Mouse (Mus musculus): ENCODE measurements around the gene Med11. TPM values are rescaled to one million over a fixed set of nuclear protein-coding genes. Genes with fewer than 3 reads are reported as not detected.
"Not testable (repeated sequence)": the region's sequence is repeated elsewhere in the genome, so short reads cannot be mapped to it uniquely, and the experiment has no call there.

The Med11 gene
- 1 to 10 TPM; 6.2 to 6.5 TPM for total RNA-seq (2021)
- long read RNA-seq, experiment 1, partial matches to known transcripts, result 0 of 1 reads
- long read RNA-seq, experiment 1, other reads (novel, unspliced or antisense), result 0 of 1 reads
- long read RNA-seq, experiment 2, partial matches to known transcripts, result 0 of 4 reads
- long read RNA-seq, experiment 2, other reads (novel, unspliced or antisense), result 2 of 4 reads

GRCm38 (mm10) chr11:70451797-70452498, at the start of gene Med11:
Gene Med11, plus strand, starts transcription at chr11:70451919.
- intact Hi-C loops (cut with DNase I; ENCODE audit: low total_unique reads), result loop anchor here (10.0 kb wide), 1 partner anchor 153 kb away; no protein-coding TSS in a partner anchor
- DNase-seq, result peak; percentile 97

DNA sequence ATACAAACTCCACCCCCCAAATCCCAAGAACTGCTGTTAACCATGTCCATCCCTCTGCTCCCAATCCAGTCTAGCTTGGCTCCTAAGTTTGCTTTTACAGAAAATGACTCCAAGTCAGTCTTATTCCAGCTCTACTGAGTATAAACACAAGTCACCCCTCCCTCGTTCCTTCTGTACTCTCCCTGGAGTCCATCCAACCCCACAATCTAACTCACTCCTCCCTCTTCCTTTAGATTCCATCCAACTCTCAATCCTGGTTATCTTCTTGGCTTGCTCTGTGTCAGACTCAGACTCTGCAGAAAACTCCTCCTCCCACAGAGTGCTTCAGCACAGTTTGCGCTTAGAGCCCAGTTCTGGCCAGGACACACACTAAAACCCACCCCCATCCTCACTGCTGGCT, 48.1 kb upstream of the Med11 start:
- no peak for DNase-seq
- intact Hi-C loops (cut with DNase I; ENCODE audit: low total_unique reads), result no loop called here

DNA sequence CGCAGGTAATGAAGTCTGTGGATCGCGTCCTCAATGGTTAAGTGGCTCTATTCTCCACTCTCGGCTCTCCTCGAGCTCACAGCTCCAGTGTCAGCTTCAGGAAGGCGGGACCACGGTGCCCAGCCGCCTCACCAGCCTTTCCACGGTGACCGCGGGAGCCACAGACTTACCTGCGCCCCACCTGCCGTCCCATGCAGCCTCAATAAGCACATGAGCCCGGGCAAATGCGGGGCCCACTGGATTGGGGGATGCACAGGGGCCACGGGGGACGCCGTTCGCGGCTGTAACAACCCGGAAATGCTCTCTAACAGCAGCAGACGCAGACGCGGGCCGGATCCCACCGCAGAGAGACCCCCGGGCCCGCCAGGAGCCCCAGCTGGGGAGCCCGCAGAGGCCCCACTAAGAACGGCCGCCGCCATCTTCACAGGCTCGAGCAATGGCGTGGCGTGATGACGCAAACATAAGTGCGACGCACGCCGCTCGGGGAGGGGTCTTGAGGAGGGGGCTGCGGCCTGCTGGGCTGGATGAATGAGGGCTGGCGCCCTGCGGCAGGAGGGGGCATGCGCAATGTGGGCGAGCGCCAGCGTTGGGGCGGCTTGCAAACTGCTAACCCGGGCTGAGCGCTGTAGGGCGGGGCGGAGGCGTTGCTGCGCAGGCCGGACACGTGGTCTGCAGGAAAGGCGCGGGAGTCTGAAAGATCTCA, 42.0 kb upstream of the Med11 start, which contains the start of gene Pelp1:
Gene Pelp1 (minus strand): TSS at position 438 of the 703 bp plus-strand sequence.
- peak; percentile 84 for DNase-seq
- intact Hi-C loops (cut with DNase I; ENCODE audit: low total_unique reads), result no loop called here

DNA sequence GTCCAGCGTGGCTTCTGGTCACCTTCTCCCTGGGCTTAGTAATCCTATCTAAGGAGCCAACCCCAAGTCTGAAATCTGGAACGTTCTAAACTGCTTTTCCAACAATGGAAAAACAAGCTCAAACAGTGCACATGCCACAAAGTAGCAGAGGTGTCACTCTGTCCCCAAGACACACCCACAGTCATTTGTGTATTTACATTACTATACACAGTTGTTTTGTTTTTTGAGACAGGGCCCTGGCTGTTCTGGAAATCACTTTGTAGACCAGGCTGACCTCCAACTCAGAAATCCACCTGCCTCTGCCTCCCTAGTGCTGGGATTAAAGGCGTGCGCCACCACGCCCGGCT, 41.4 kb upstream of the Med11 start:
- intact Hi-C loops (cut with DNase I; ENCODE audit: low total_unique reads), result no loop called here
- no peak for DNase-seq

DNA sequence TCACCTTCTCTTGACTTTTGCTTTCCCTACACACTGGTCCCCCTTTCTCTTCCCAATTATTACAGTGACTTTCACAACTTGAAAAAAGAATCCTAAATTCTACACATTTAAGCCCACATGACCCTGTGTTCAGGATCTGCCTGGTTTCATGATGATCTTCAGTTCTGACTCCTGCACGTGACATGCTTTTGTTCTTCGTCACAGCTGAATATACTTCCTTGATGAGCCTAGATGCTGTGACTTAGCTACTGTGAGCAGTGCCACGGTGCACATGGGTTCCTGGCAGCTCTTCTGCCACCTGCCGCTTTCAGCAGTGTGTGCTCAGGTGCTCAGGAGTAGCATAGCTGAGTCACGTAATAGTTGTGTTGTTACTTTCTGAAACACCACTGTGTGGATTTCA, 39.1 kb upstream of the Med11 start:
- intact Hi-C loops (cut with DNase I; ENCODE audit: low total_unique reads), result no loop called here
- no peak for DNase-seq

- intact Hi-C loops (cut with DNase I; ENCODE audit: low total_unique reads), result no loop called here
- DNase-seq, result peak; percentile 56
These were observed 37.8 kb upstream of the Med11 start for GRCm38 (mm10) chr11:70413961-70414360.

- no peak for DNase-seq
- intact Hi-C loops (cut with DNase I; ENCODE audit: low total_unique reads), result no loop called here
These were observed 33.5 kb upstream of the Med11 start for GRCm38 (mm10) chr11:70418199-70418598.

GRCm38 (mm10) chr11:70419486-70419885, 32.2 kb upstream of the Med11 start:
- no peak for DNase-seq
- intact Hi-C loops (cut with DNase I; ENCODE audit: low total_unique reads), result no loop called here

DNA sequence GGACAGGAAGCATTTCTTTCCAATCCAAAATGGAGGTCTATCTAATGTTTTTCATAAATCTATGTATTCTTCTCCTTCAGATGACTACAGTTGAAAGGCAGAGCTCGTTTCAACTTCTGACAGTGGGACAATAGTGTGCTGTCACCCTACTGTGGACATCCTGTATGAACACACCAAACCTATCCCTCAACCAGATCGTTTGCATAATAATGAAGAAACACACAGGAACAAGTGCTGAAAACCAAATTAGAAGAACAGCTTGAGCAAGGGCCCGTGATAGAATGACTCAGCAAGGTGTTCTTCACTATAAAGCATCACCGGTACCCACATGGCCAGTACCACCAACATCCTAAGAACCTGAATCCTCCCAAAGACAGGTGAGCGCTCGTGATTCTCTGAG, 25.1 kb upstream of the Med11 start:
- intact Hi-C loops (cut with DNase I; ENCODE audit: low total_unique reads); DNase-seq: not testable (repeated sequence)

- no peak for DNase-seq
- intact Hi-C loops (cut with DNase I; ENCODE audit: low total_unique reads), result loop anchor here (10.0 kb wide), 1 partner anchor 183 kb away; the partner anchor contains the start of genes 4930544D05Rik and Chrne
These were observed 20.1 kb upstream of the Med11 start for GRCm38 (mm10) chr11:70431574-70431973.

DNA sequence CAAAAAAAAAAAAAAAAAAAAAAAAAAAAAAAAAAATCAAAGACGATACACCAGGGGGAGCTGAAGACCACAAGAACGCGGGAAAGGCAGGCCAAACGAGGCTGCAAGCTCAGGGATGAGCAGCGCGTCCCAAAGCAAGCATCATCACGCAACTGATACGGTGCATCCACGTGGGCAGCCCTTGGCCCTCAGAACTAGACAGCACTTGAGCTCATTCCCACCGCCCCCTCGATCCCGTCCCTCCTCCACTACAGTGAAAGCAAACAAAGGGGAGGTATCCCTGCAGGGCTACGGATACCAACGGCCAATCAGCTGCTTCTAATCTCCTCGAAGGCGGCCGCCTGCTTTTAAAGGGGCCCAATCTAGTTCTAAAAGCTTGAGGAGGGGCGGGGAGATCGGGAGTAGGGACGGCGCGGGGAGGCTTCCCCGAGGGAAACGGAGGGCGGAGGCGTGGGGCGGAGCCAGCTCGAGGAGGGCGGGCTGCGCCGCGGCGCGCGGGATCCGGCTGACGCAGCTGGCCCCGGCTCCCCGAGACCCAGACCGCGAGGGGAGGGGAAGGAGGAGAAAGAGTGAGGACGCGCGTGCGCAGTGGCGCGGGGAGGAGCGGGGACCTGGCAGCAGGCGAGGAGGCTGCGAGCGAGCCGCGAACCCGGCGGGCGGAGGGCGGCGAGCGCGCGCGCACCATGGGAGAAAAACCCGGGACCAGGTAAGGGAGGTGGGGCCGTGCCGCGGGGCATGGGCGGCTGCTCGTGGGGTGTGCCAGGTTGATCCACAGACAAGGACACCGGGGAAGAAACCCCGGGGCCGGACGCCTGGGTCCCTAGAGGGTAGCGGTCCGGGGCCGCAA, 19.4 kb upstream of the Med11 start, which contains the start of gene Arrb2:
Gene Arrb2 (plus strand): TSS at position 588 of the 847 bp plus-strand sequence.
- peak; percentile 99 for DNase-seq
- intact Hi-C loops (cut with DNase I; ENCODE audit: low total_unique reads), result loop anchor here (10.0 kb wide), 1 partner anchor 183 kb away; the partner anchor contains the start of genes 4930544D05Rik and Chrne

- no peak for DNase-seq
These were observed 18.7 kb upstream of the Med11 start for GRCm38 (mm10) chr11:70432895-70433568.

DNA sequence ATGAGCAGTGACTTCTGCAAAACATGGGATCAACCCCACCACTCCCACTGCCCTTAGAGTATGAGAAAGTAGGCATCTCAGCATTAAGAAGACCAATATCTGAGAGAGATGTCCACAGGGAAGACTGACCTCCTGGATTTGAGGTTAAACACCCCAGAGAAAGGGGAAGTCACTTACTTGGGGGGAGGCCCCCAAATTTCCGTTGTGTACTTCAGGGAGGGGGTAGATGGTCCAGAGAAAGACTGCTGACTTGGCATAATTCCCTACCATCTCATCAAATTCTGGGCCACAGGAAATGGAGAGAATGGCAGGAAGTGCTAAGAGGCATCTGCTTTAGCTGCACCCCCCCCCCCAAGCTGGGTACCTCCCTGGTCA, 18.2 kb upstream of the Med11 start:
- DNase-seq, result no peak
- intact Hi-C loops (cut with DNase I; ENCODE audit: low total_unique reads), result loop anchor here (10.0 kb wide), 1 partner anchor 181 kb away; the partner anchor contains the start of genes 4930544D05Rik and Chrne

More at GRCm38 (mm10) chr11:70432895-70433568, 18.7 kb upstream of the Med11 start:
- intact Hi-C loops (cut with DNase I; ENCODE audit: low total_unique reads), result loop anchor here (10.0 kb wide), 1 partner anchor 182 kb away; the partner anchor contains the start of genes 4930544D05Rik and Chrne

DNA sequence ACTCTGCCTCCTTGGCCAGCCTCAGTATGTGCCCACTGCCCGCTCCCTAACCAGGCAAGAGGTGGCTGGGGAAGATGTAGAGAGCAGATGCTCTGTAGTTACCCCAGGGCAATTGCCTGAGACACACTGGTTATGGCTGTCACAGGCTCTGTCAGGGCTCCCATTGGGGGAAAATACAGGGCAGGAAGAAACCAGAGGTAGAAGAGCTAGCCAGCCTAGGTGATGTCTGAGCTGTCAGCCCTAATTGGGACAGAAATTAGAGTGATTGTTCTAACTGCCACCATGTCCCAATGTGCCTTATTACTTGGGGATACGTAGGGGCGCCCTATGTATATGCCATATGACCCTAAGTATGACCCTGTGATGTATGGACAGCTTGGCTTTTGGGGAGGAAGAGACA, 17.8 kb upstream of the Med11 start:
- intact Hi-C loops (cut with DNase I; ENCODE audit: low total_unique reads), result loop anchor here (10.0 kb wide), 1 partner anchor 181 kb away; the partner anchor contains the start of genes 4930544D05Rik and Chrne
- DNase-seq, result no peak

DNA sequence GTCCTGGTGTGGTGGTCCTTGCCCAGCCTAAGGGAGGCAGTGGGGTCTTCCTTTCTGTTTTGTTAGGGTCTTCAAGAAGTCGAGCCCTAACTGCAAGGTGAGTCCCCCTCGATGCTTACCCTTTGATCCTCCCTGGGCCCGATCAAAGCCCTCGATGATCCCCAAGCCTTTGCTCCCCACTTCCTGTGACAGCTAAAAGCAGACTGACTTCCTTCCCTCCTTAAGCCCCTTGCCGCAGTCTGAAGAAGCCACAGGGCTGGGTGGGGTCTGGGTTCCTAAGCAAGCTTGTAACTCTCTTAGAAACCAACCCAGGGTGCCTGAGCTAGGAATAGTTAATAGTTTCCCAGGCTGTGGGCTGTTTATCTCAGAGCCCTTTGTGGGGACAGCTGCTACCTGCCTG, 16.2 kb upstream of the Med11 start:
- DNase-seq, result no peak
- intact Hi-C loops (cut with DNase I; ENCODE audit: low total_unique reads), result loop anchor here (5.0 to 10.0 kb wide), 2 partner anchors 72 to 179 kb away; partner anchors contain the start of genes 4930544D05Rik, Chrne and Tm4sf5

DNA sequence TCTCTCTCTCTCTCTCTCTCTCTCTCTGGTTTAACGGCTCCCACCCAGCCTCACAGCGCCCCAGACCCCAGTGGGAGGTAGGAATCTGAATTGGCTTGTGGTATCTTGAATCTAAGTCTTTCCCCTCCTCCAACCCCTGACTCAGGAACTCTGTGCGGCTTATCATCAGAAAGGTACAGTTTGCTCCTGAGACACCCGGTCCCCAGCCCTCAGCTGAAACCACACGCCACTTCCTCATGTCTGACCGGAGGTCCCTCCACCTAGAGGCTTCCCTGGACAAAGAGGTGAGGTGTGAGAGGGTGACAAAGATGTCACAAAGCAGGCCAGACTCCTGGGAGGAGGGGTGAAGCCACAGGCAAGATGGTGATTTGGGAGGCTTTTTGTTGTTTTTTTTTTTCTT, 14.3 kb upstream of the Med11 start:
- intact Hi-C loops (cut with DNase I; ENCODE audit: low total_unique reads), result loop anchor here (5.0 to 10.0 kb wide), 2 partner anchors 70 to 177 kb away; partner anchors contain the start of genes 4930544D05Rik, Chrne and Tm4sf5
- DNase-seq, result no peak

DNA sequence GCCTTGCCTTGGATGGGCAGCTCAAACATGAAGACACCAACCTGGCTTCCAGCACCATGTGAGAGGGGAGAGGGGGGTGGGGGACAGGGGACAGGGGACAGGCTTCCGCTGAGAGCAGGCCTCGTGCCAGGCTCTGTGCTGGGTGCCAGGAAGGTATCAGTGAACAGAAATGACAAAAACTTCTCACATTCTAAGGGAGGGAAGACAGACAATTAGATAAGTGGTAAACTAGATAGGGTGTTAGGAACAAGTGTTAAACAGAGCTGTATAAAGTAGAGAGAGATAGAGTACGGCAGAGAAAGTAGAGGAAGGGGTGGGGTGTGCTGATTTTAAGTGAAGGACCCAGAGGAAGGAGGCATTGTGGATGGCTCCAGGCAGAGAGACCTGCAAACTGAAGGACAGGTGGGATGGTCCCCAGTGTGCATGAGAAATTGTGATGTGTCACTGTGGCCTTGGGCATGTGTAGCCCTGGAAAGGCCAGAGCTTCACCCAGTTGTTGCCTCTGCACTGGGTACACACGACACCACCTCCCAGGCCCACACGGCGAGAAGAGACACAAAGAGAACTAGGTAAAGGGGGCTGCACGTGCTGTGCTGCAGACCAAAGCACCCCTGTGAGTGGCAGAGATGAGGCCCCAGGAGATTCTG, 12.9 kb upstream of the Med11 start:
- intact Hi-C loops (cut with DNase I; ENCODE audit: low total_unique reads), result loop anchor here (5.0 to 10.0 kb wide), 2 partner anchors 68 to 176 kb away; partner anchors contain the start of genes 4930544D05Rik, Chrne and Tm4sf5
- DNase-seq, result no peak

DNA sequence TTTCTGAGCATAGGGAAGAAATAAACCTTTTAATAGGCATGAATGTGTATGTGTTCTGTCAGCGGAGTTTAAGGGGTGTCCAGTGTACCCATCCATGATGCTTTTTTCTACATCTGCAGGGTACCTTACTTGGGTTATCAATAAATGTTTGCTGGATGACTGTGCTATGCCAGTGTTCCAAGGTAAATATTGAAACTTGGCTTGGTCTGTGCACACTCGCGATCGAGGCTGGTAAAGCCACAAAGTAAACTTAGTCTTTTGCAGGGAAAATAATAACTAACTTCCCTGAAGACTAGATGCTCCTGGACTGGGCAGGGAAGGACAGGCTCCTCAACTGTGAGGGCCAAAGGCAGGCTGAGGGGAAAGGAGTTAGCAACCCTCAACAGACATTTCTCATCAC, 11.1 kb upstream of the Med11 start:
- intact Hi-C loops (cut with DNase I; ENCODE audit: low total_unique reads), result no loop called here
- DNase-seq, result no peak

Data from gastrocnemius, postnatal 14 days (tissue).